Mouse (Mus musculus): ENCODE measurements around the gene Gm43191.

DNA sequence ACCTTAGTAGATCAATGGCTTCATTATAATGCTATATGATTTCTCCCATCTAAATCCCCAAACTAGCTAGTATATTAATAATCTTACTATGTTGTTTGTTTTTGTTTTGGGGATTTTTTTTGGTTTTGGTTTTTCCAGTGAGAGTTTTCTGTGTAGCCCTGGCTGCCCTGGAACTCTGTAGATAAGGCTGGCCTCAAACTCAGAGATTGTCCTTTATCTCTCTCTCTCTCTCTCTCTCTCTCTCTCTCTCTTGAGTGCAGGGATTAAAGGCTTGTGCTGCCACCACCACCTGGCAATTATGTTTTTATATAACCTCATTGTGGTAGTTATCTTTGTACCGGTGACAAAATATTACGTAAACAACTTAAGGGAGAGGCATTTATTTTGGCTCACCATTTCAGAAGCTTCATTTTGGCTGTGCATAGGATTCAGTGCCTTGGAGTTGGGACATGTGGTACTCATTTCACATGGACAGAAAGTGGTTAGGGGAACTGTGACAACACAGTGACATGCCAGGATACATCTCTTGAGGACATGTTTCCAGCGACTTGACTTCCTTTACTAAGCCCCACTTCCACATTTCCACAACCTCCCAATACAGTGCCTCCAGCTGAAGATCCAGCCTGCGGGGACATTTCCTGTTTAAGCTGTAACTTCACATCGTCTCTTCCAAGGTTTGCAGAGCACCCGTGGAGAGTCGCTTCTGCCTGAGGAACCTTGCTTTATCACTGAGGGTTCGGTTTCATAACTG lies 65.6 kb downstream of the Gm43191 start:
- no peak for TF ChIP-seq FLI1 (IDR thresholded peaks at IDR 0.05; ENCODE audit: low read length)
- TF ChIP-seq GATA1 (IDR thresholded peaks at IDR 0.05; ENCODE audit: borderline replicate concordance, low read length): no peak
